Mouse (Mus musculus): ENCODE measurements around the gene Prune1. TPM values are rescaled to one million over a fixed set of nuclear protein-coding genes. Genes with fewer than 3 reads are reported as not detected.

Gene Prune1
- polyA plus RNA-seq, 1 experiment from 2014 or later = 24.5 TPM

- WGBS = 57% methylated on average over 6 of the region's 6 CpGs
- Histone ChIP-seq H3K27me3 (replicated peaks) (no peaks in the 10 kb centered on the region), H3K9ac (no peak overlapping the region), H3K4me2 (no peak overlapping the region), H3K4me3 (no peak overlapping the region), H3K9me3 (no peaks in the 10 kb centered on the region), H3K36me3 (peaks cover 11% of the 10 kb centered on the region; the same call in 1 of the 2 replicates), H3K4me1 (peaks cover 44% of the 10 kb centered on the region), H3K27ac (replicated peaks) (0 out of 2 replicates have a peak overlapping the region, but pooled peaks have one; percentile 12)
- ATAC-seq (ENCODE audit: extremely low read depth, insufficient number of reproducible peaks, low FRiP score, low TSS enrichment) = no peak; the same call in 1 of the 2 replicates
Observed at GRCm38 (mm10) chr3:95275161-95275560, 6.7 kb downstream of the Prune1 start.

- WGBS = 92% methylated on average over 4 of the region's 4 CpGs
- no peak overlapping the region for H3K4me3 ChIP-seq
- peaks cover 15% of the 10 kb centered on the region; the same call in 1 of the 2 replicates for H3K36me3 ChIP-seq
- no peak overlapping the region for H3K4me2 ChIP-seq
- ATAC-seq (ENCODE audit: extremely low read depth, insufficient number of reproducible peaks, low FRiP score, low TSS enrichment) = no peak
- H3K9me3 ChIP-seq = no peaks in the 10 kb centered on the region
- H3K4me1 ChIP-seq = peaks cover 51% of the 10 kb centered on the region
- H3K27me3 ChIP-seq (replicated peaks) = no peaks in the 10 kb centered on the region
- H3K27ac ChIP-seq (replicated peaks) = no peak overlapping the region
- H3K9ac ChIP-seq = no peak overlapping the region
Observed at GRCm38 (mm10) chr3:95274453-95274852, 7.4 kb downstream of the Prune1 start.

- H3K4me2 ChIP-seq = no peak overlapping the region
- no peak overlapping the region for H3K9ac ChIP-seq
- ATAC-seq (ENCODE audit: extremely low read depth, insufficient number of reproducible peaks, low FRiP score, low TSS enrichment) = no peak
- 83% methylated on average over 5 of the region's 5 CpGs for WGBS
- peaks cover 23% of the 10 kb centered on the region; the same call in 1 of the 2 replicates for H3K36me3 ChIP-seq
- no peak overlapping the region for H3K27ac ChIP-seq (replicated peaks)
- no peaks in the 10 kb centered on the region for H3K9me3 ChIP-seq
- peaks cover 55% of the 10 kb centered on the region for H3K4me1 ChIP-seq
- H3K4me3 ChIP-seq = no peak overlapping the region
- no peaks in the 10 kb centered on the region for H3K27me3 ChIP-seq (replicated peaks)
Observed at GRCm38 (mm10) chr3:95273471-95273870, 8.4 kb downstream of the Prune1 start.

- peaks cover 45% of the 10 kb centered on the region for H3K36me3 ChIP-seq
- WGBS = 75% methylated on average over 12 of the region's 12 CpGs
- no peak overlapping the region for H3K4me2 ChIP-seq
- no peak overlapping the region for H3K4me3 ChIP-seq
- no peak for ATAC-seq (ENCODE audit: extremely low read depth, insufficient number of reproducible peaks, low FRiP score, low TSS enrichment)
- H3K9ac ChIP-seq = 0 out of 2 replicates have a peak overlapping the region, but pooled peaks have one; percentile 34
- no peaks in the 10 kb centered on the region for H3K27me3 ChIP-seq (replicated peaks)
- H3K9me3 ChIP-seq = no peaks in the 10 kb centered on the region
- no peak overlapping the region for H3K27ac ChIP-seq (replicated peaks)
- peaks cover 35% of the 10 kb centered on the region for H3K4me1 ChIP-seq
Observed at GRCm38 (mm10) chr3:95270766-95271364, 11.0 kb downstream of the Prune1 start.

GRCm38 (mm10) chr3:95269789-95270188 lies 12.1 kb downstream of the Prune1 start:
- peaks cover 26% of the 10 kb centered on the region for H3K4me1 ChIP-seq
- no peak overlapping the region for H3K9ac ChIP-seq
- no peak for ATAC-seq (ENCODE audit: extremely low read depth, insufficient number of reproducible peaks, low FRiP score, low TSS enrichment)
- no peak overlapping the region for H3K4me3 ChIP-seq
- H3K27me3 ChIP-seq (replicated peaks) = no peaks in the 10 kb centered on the region
- H3K27ac ChIP-seq (replicated peaks) = no peak overlapping the region
- no peaks in the 10 kb centered on the region for H3K9me3 ChIP-seq
- peaks cover 52% of the 10 kb centered on the region for H3K36me3 ChIP-seq
- no peak overlapping the region for H3K4me2 ChIP-seq
- 77% methylated on average over 5 of the region's 5 CpGs for WGBS

- peaks cover 67% of the 10 kb centered on the region for H3K36me3 ChIP-seq
- H3K9me3 ChIP-seq = no peaks in the 10 kb centered on the region
- H3K4me1 ChIP-seq = peaks cover 16% of the 10 kb centered on the region
Observed at GRCm38 (mm10) chr3:95267855-95268254, 14.0 kb downstream of the Prune1 start.

GRCm38 (mm10) chr3:95266052-95266451 lies 15.8 kb downstream of the Prune1 start:
- 91% methylated on average over 3 of the region's 3 CpGs for WGBS
- peaks cover 81% of the 10 kb centered on the region for H3K36me3 ChIP-seq
- no peak overlapping the region for H3K4me3 ChIP-seq
- H3K27me3 ChIP-seq (replicated peaks) = no peaks in the 10 kb centered on the region
- H3K4me2 ChIP-seq = no peak overlapping the region
- H3K9me3 ChIP-seq = no peaks in the 10 kb centered on the region
- ATAC-seq (ENCODE audit: extremely low read depth, insufficient number of reproducible peaks, low FRiP score, low TSS enrichment) = no peak
- no peak overlapping the region for H3K27ac ChIP-seq (replicated peaks)
- H3K4me1 ChIP-seq = peaks cover 15% of the 10 kb centered on the region
- no peak overlapping the region for H3K9ac ChIP-seq

More at GRCm38 (mm10) chr3:95267855-95268254, 14.0 kb downstream of the Prune1 start:
- Histone ChIP-seq H3K27me3 (replicated peaks) (no peaks in the 10 kb centered on the region), H3K4me3 (no peak overlapping the region), H3K27ac (replicated peaks) (no peak overlapping the region), H3K4me2 (no peak overlapping the region), H3K9ac (no peak overlapping the region)
- ATAC-seq (ENCODE audit: extremely low read depth, insufficient number of reproducible peaks, low FRiP score, low TSS enrichment) = no peak

GRCm38 (mm10) chr3:95264724-95265123 lies 17.2 kb downstream of the Prune1 start:
- no peak overlapping the region for H3K4me3 ChIP-seq
- ATAC-seq (ENCODE audit: extremely low read depth, insufficient number of reproducible peaks, low FRiP score, low TSS enrichment) = no peak
- no peaks in the 10 kb centered on the region for H3K27me3 ChIP-seq (replicated peaks)
- no peak overlapping the region for H3K9ac ChIP-seq
- peaks cover 7% of the 10 kb centered on the region; the same call in 1 of the 2 replicates for H3K4me1 ChIP-seq
- H3K36me3 ChIP-seq = peaks cover 93% of the 10 kb centered on the region
- no peak overlapping the region for H3K27ac ChIP-seq (replicated peaks)
- no peak overlapping the region for H3K4me2 ChIP-seq
- no peaks in the 10 kb centered on the region for H3K9me3 ChIP-seq
- 69% methylated on average over 1 of the region's 1 CpGs for whole genome bisulfite sequencing

- whole genome bisulfite sequencing = 48% methylated on average over 11 of the region's 11 CpGs
Observed at GRCm38 (mm10) chr3:95263089-95263739, 18.7 kb downstream of the Prune1 start.

GRCm38 (mm10) chr3:95261975-95262374 lies 19.9 kb downstream of the Prune1 start:
- no peak overlapping the region for H3K9ac ChIP-seq
- no peak overlapping the region for H3K4me2 ChIP-seq
- no peak for ATAC-seq (ENCODE audit: extremely low read depth, insufficient number of reproducible peaks, low FRiP score, low TSS enrichment)
- no peaks in the 10 kb centered on the region for H3K9me3 ChIP-seq
- H3K4me3 ChIP-seq = no peak overlapping the region
- H3K36me3 ChIP-seq = peaks cover 95% of the 10 kb centered on the region
- H3K27me3 ChIP-seq (replicated peaks) = no peaks in the 10 kb centered on the region
- 82% methylated on average over 4 of the region's 4 CpGs for WGBS
- no peak overlapping the region for H3K27ac ChIP-seq (replicated peaks)
- no peaks in the 10 kb centered on the region for H3K4me1 ChIP-seq

More at GRCm38 (mm10) chr3:95263089-95263739, 18.7 kb downstream of the Prune1 start:
- peaks cover 95% of the 10 kb centered on the region for H3K36me3 ChIP-seq
- H3K4me3 ChIP-seq = no peak overlapping the region
- no peaks in the 10 kb centered on the region for H3K27me3 ChIP-seq (replicated peaks)
- no peak overlapping the region; the same call in 1 of the 2 replicates for H3K27ac ChIP-seq (replicated peaks)
- no peak overlapping the region for H3K4me2 ChIP-seq
- H3K4me1 ChIP-seq = no peaks in the 10 kb centered on the region
- ATAC-seq (ENCODE audit: extremely low read depth, insufficient number of reproducible peaks, low FRiP score, low TSS enrichment) = no peak
- H3K9me3 ChIP-seq = no peaks in the 10 kb centered on the region
- H3K9ac ChIP-seq = no peak overlapping the region

- H3K4me3 ChIP-seq = no peak overlapping the region
- H3K9ac ChIP-seq = no peak overlapping the region
- H3K9me3 ChIP-seq = no peaks in the 10 kb centered on the region
- no peak overlapping the region for H3K27ac ChIP-seq (replicated peaks)
- H3K36me3 ChIP-seq = peaks cover 99% of the 10 kb centered on the region
- no peaks in the 10 kb centered on the region for H3K27me3 ChIP-seq (replicated peaks)
- no peak overlapping the region for H3K4me2 ChIP-seq
- ATAC-seq (ENCODE audit: extremely low read depth, insufficient number of reproducible peaks, low FRiP score, low TSS enrichment) = no peak
- WGBS = 78% methylated on average over 5 of the region's 5 CpGs
- H3K4me1 ChIP-seq = no peaks in the 10 kb centered on the region
Observed at GRCm38 (mm10) chr3:95256931-95257330, 24.9 kb downstream of the Prune1 start.
